38 mouse cellular contexts compared by ENCODE assay signal in genomic region chr14:34041241-34041640, GRCm38 (mm10). TPM values are rescaled to one million over a fixed set of nuclear protein-coding genes. Genes with fewer than 3 reads are reported as not detected.
"Had no signal": no experiment of that assay in that cellular context is flagged by ENCODE, and none has a peak within 500 bp of the region (broad histone marks: within the 10 kb centered on the region; RNA-seq: fewer than 3 reads in every experiment).

No protein-coding gene starts in this region.

- H3K27me3 ChIP-seq: embryonic facial prominence, embryonic 12.5 days; embryonic facial prominence, embryonic 13.5 days; embryonic facial prominence, embryonic 15.5 days; forebrain, embryonic 12.5 days; forebrain, embryonic 13.5 days; forebrain, embryonic 15.5 days had no signal

- H3K9me3 ChIP-seq: embryonic facial prominence, embryonic 10.5 days; embryonic facial prominence, embryonic 12.5 days; embryonic facial prominence, embryonic 13.5 days; embryonic facial prominence, embryonic 15.5 days; forebrain, embryonic 10.5 days; forebrain, embryonic 12.5 days; forebrain, embryonic 13.5 days; forebrain, embryonic 15.5 days; heart, embryonic 10.5 days had no signal

- H3K4me3 ChIP-seq: embryonic facial prominence, embryonic 10.5 days; embryonic facial prominence, embryonic 12.5 days; embryonic facial prominence, embryonic 13.5 days; embryonic facial prominence, embryonic 15.5 days; erythroblast, embryonic 14.5 days; forebrain, embryonic 10.5 days; forebrain, embryonic 12.5 days; forebrain, embryonic 13.5 days; forebrain, embryonic 15.5 days; gastrocnemius, adult 2 months; heart, adult 2 months; heart, embryonic 10.5 days had no signal

- ATAC-seq: forebrain, embryonic 13.5 days; forebrain, embryonic 14.5 days; forebrain, embryonic 15.5 days; forebrain, embryonic 16.5 days; forebrain, postnatal 0 days had no signal

- DNase-seq: cerebellum, adult 8-10 months; cerebellum, adult 9-10 months; cerebellum, adult 9-11 months; cerebellum, postnatal 25 days; cerebellum, postnatal 36 days; embryo, embryonic 11 days; forebrain, postnatal 0 days; gastrocnemius, adult 2 months; gastrocnemius, postnatal 10 days; gastrocnemius, postnatal 14 days; gastrocnemius, postnatal 25 days; gastrocnemius, postnatal 36 days; heart, adult 18-20 months; heart, adult 2 months had no signal

- H3K9ac ChIP-seq: embryonic facial prominence, embryonic 12.5 days; embryonic facial prominence, embryonic 13.5 days; embryonic facial prominence, embryonic 15.5 days; forebrain, embryonic 12.5 days; forebrain, embryonic 13.5 days; forebrain, embryonic 15.5 days; forebrain, postnatal 0 days had no signal

- H3K4me2 ChIP-seq: embryonic facial prominence, embryonic 12.5 days; embryonic facial prominence, embryonic 13.5 days; embryonic facial prominence, embryonic 15.5 days; forebrain, embryonic 12.5 days; forebrain, embryonic 13.5 days; forebrain, embryonic 15.5 days had no signal

- H3K4me1 ChIP-seq: embryonic facial prominence, embryonic 10.5 days; embryonic facial prominence, embryonic 12.5 days; embryonic facial prominence, embryonic 13.5 days; embryonic facial prominence, embryonic 15.5 days; forebrain, embryonic 10.5 days; forebrain, embryonic 12.5 days; forebrain, embryonic 13.5 days; forebrain, embryonic 15.5 days; heart, embryonic 10.5 days had no signal

- H3K27ac ChIP-seq: embryonic facial prominence, embryonic 10.5 days; embryonic facial prominence, embryonic 12.5 days; embryonic facial prominence, embryonic 13.5 days; embryonic facial prominence, embryonic 15.5 days; forebrain, embryonic 10.5 days; forebrain, embryonic 12.5 days; forebrain, embryonic 13.5 days; forebrain, embryonic 15.5 days; gastrocnemius, adult 2 months; heart, adult 2 months; heart, embryonic 10.5 days had no signal

- H3K36me3 ChIP-seq: embryonic facial prominence, embryonic 10.5 days; embryonic facial prominence, embryonic 12.5 days; embryonic facial prominence, embryonic 13.5 days; embryonic facial prominence, embryonic 15.5 days; forebrain, embryonic 10.5 days; forebrain, embryonic 12.5 days; forebrain, embryonic 15.5 days; heart, embryonic 10.5 days had no signal

RNA-seq across cellular contexts. Expression of gene Antxrl, which starts 11.3 kb away (rescaled TPM):
- total RNA-seq: common myeloid progenitor, adult 5-6 weeks; forebrain, postnatal 0 days; gastrocnemius, adult 18-20 months; gastrocnemius, adult 2 months; gastrocnemius, adult 8-10 months; gastrocnemius, postnatal 10 days; gastrocnemius, postnatal 14 days; gastrocnemius, postnatal 25 days; gastrocnemius, postnatal 36 days; gastrocnemius, postnatal 4 days; granulocyte monocyte progenitor cell, adult 5-6 weeks; heart, adult 18-20 months; heart, adult 2 months; heart, adult 8-10 months had no signal
- polyA plus RNA-seq: cortical plate, adult 2 months; embryonic facial prominence, embryonic 10.5 days; embryonic facial prominence, embryonic 11.5 days; embryonic facial prominence, embryonic 12.5 days; embryonic facial prominence, embryonic 13.5 days; embryonic facial prominence, embryonic 14.5 days; embryonic facial prominence, embryonic 15.5 days; forebrain, embryonic 10.5 days; forebrain, embryonic 11.5 days; forebrain, embryonic 12.5 days; forebrain, embryonic 13.5 days; forebrain, embryonic 14.5 days; forebrain, embryonic 15.5 days; forebrain, embryonic 16.5 days; forebrain, postnatal 0 days; frontal cortex, adult 2 months; heart, embryonic 10.5 days had no signal

RNA-seq across cellular contexts. Expression of gene Gm5460, which starts 24.7 kb away (rescaled TPM):
- total RNA-seq: common myeloid progenitor, adult 5-6 weeks; forebrain, postnatal 0 days; gastrocnemius, adult 18-20 months; gastrocnemius, adult 2 months; gastrocnemius, adult 8-10 months; gastrocnemius, postnatal 10 days; gastrocnemius, postnatal 14 days; gastrocnemius, postnatal 25 days; gastrocnemius, postnatal 36 days; granulocyte monocyte progenitor cell, adult 5-6 weeks; heart, adult 18-20 months; heart, adult 2 months; heart, adult 8-10 months had no signal
- polyA plus RNA-seq: cortical plate, adult 2 months; embryonic facial prominence, embryonic 10.5 days; embryonic facial prominence, embryonic 11.5 days; embryonic facial prominence, embryonic 12.5 days; embryonic facial prominence, embryonic 13.5 days; embryonic facial prominence, embryonic 14.5 days; embryonic facial prominence, embryonic 15.5 days; erythroblast, embryonic 14.5 days; forebrain, embryonic 10.5 days; forebrain, embryonic 11.5 days; forebrain, embryonic 12.5 days; forebrain, embryonic 13.5 days; forebrain, embryonic 14.5 days; forebrain, embryonic 15.5 days; forebrain, embryonic 16.5 days; forebrain, postnatal 0 days; frontal cortex, adult 2 months; heart, adult 2 months; heart, embryonic 10.5 days had no signal

RNA-seq across cellular contexts. Expression of gene Gm30083, which starts 26.3 kb away (rescaled TPM):
- total RNA-seq: common myeloid progenitor, adult 5-6 weeks; forebrain, postnatal 0 days; gastrocnemius, adult 18-20 months; gastrocnemius, adult 2 months; gastrocnemius, adult 8-10 months; gastrocnemius, postnatal 10 days; gastrocnemius, postnatal 14 days; gastrocnemius, postnatal 25 days; gastrocnemius, postnatal 36 days; gastrocnemius, postnatal 4 days; granulocyte monocyte progenitor cell, adult 5-6 weeks; heart, adult 18-20 months; heart, adult 2 months; heart, adult 8-10 months had no signal
- polyA plus RNA-seq: cortical plate, adult 2 months; embryonic facial prominence, embryonic 10.5 days; embryonic facial prominence, embryonic 11.5 days; embryonic facial prominence, embryonic 12.5 days; embryonic facial prominence, embryonic 13.5 days; embryonic facial prominence, embryonic 14.5 days; embryonic facial prominence, embryonic 15.5 days; erythroblast, embryonic 14.5 days; forebrain, embryonic 10.5 days; forebrain, embryonic 11.5 days; forebrain, embryonic 12.5 days; forebrain, embryonic 13.5 days; forebrain, embryonic 14.5 days; forebrain, embryonic 15.5 days; forebrain, embryonic 16.5 days; forebrain, postnatal 0 days; frontal cortex, adult 2 months; gonadal fat pad, adult 2 months; heart, adult 2 months; heart, embryonic 10.5 days had no signal

RNA-seq across cellular contexts. Expression of gene Anxa8, which starts 44.5 kb away (rescaled TPM):
- total RNA-seq: common myeloid progenitor, adult 5-6 weeks; granulocyte monocyte progenitor cell, adult 5-6 weeks had no signal
- polyA plus RNA-seq: erythroblast, embryonic 14.5 days; forebrain, embryonic 13.5 days; forebrain, embryonic 14.5 days; forebrain, embryonic 15.5 days; forebrain, embryonic 16.5 days had no signal
